Mouse (Mus musculus): ENCODE data around the gene Eef1e1.

GRCm38 (mm10) chr13:38613583-38613982, 45.3 kb downstream of the Eef1e1 start:
- TF ChIP-seq CTCF (IDR thresholded peaks at IDR 0.05; ENCODE audit: insufficient read depth, low read length) (no peak), POLR2A (IDR thresholded peaks at IDR 0.05; ENCODE audit: borderline replicate concordance, extremely low read depth, low read depth, low read length) (no peak)
